Mouse (Mus musculus) 416B (cell line): Measurements from ENCODE around the gene Pdlim1.
A peak's percentile ranks its signal among the peaks of the same experiment; 100 is the strongest.
"Not testable (repeated sequence)": the region's sequence is repeated elsewhere in the genome, so short reads cannot be mapped to it uniquely, and the experiment has no call there.

Source experiments
- DNase-seq: peaks from one replicate; pipeline ENCODE4 v3.0.0; 2011; ENCODE audit warnings: low read depth

Gene Pdlim1

GRCm38 (mm10) chr19:40240838-40241689 lies 30.6 kb downstream of the Pdlim1 start:
- no peak for DNase-seq

- DNase-seq, result no peak
Observed at GRCm38 (mm10) chr19:40240360-40240759, 31.3 kb downstream of the Pdlim1 start.

GRCm38 (mm10) chr19:40238175-40238850 lies 33.3 kb downstream of the Pdlim1 start:
- peak; percentile 39 for DNase-seq

GRCm38 (mm10) chr19:40232560-40232959 lies 39.1 kb downstream of the Pdlim1 start:
- no peak for DNase-seq

GRCm38 (mm10) chr19:40231825-40232541 lies 39.7 kb downstream of the Pdlim1 start:
- DNase-seq, result peak; percentile 20

- no peak for DNase-seq
Observed at GRCm38 (mm10) chr19:40231074-40231738, 40.4 kb downstream of the Pdlim1 start.

GRCm38 (mm10) chr19:40226516-40227151 lies 45.0 kb downstream of the Pdlim1 start:
- no peak for DNase-seq

- no peak for DNase-seq
Observed at GRCm38 (mm10) chr19:40225761-40226110, 45.9 kb downstream of the Pdlim1 start.

GRCm38 (mm10) chr19:40225102-40225760 lies 46.4 kb downstream of the Pdlim1 start:
- peak; percentile 57 for DNase-seq

- DNase-seq, result not testable (repeated sequence)
Observed at GRCm38 (mm10) chr19:40222307-40222706, 49.3 kb downstream of the Pdlim1 start.

- DNase-seq, result no peak
Observed at GRCm38 (mm10) chr19:40220878-40221277, 50.8 kb downstream of the Pdlim1 start.

- not testable (repeated sequence) for DNase-seq
Observed at GRCm38 (mm10) chr19:40202947-40203346, 68.7 kb downstream of the Pdlim1 start.

- DNase-seq, result no peak
Observed at GRCm38 (mm10) chr19:40190596-40190995, 81.0 kb downstream of the Pdlim1 start.

- DNase-seq, result no peak
Observed at GRCm38 (mm10) chr19:40187160-40187559, 84.5 kb downstream of the Pdlim1 start, which contains the start of gene Cyp2c70. Gene Cyp2c70 (minus strand): TSS chr19:40187333.

- no peak for DNase-seq
Observed at GRCm38 (mm10) chr19:40183600-40183999, 88.0 kb downstream of the Pdlim1 start.

GRCm38 (mm10) chr19:40178311-40178710 lies 93.3 kb downstream of the Pdlim1 start:
- no peak for DNase-seq
